Mouse (Mus musculus): Measurements from ENCODE around the gene Jsrp1.

The Jsrp1 gene

GRCm38 (mm10) chr10:80792175-80793032 lies 20.9 kb downstream of the Jsrp1 start:
- no peak for DNase-seq (ENCODE audit: low read depth, low spot score)

- DNase-seq (ENCODE audit: low read depth, low spot score) = no peak
Observed at GRCm38 (mm10) chr10:80791476-80792174, 21.7 kb downstream of the Jsrp1 start.

GRCm38 (mm10) chr10:80790761-80791404 lies 22.4 kb downstream of the Jsrp1 start:
- no peak for DNase-seq (ENCODE audit: low read depth, low spot score)

GRCm38 (mm10) chr10:80787517-80787916 lies 25.8 kb downstream of the Jsrp1 start:
- DNase-seq (ENCODE audit: low read depth, low spot score) = no peak

GRCm38 (mm10) chr10:80785963-80786362 lies 27.3 kb downstream of the Jsrp1 start:
- DNase-seq (ENCODE audit: low read depth, low spot score) = no peak

GRCm38 (mm10) chr10:80784871-80785270 lies 28.4 kb downstream of the Jsrp1 start:
- no peak for DNase-seq (ENCODE audit: low read depth, low spot score)

- no peak for DNase-seq (ENCODE audit: low read depth, low spot score)
Observed at GRCm38 (mm10) chr10:80784302-80784701, 29.0 kb downstream of the Jsrp1 start.

- DNase-seq (ENCODE audit: low read depth, low spot score) = peak; percentile 38
Observed at GRCm38 (mm10) chr10:80779565-80779964, 33.7 kb downstream of the Jsrp1 start.

GRCm38 (mm10) chr10:80777123-80777522 lies 36.2 kb downstream of the Jsrp1 start:
- DNase-seq (ENCODE audit: low read depth, low spot score) = no peak

GRCm38 (mm10) chr10:80776358-80776869 lies 36.9 kb downstream of the Jsrp1 start:
- peak; percentile 51 for DNase-seq (ENCODE audit: low read depth, low spot score)

GRCm38 (mm10) chr10:80775731-80776130 lies 37.6 kb downstream of the Jsrp1 start:
- no peak for DNase-seq (ENCODE audit: low read depth, low spot score)

GRCm38 (mm10) chr10:80774981-80775380 lies 38.3 kb downstream of the Jsrp1 start:
- no peak for DNase-seq (ENCODE audit: low read depth, low spot score)

- DNase-seq (ENCODE audit: low read depth, low spot score) = peak; percentile 90
Observed at GRCm38 (mm10) chr10:80774549-80774948, 38.7 kb downstream of the Jsrp1 start.

- no peak for DNase-seq (ENCODE audit: low read depth, low spot score)
Observed at GRCm38 (mm10) chr10:80773816-80774215, 39.5 kb downstream of the Jsrp1 start.

- DNase-seq (ENCODE audit: low read depth, low spot score) = no peak
Observed at GRCm38 (mm10) chr10:80768365-80768764, 44.9 kb downstream of the Jsrp1 start.

- DNase-seq (ENCODE audit: low read depth, low spot score) = no peak
Observed at GRCm38 (mm10) chr10:80766161-80766815, 47.0 kb downstream of the Jsrp1 start.

GRCm38 (mm10) chr10:80765746-80766145 lies 47.6 kb downstream of the Jsrp1 start:
- no peak for DNase-seq (ENCODE audit: low read depth, low spot score)

GRCm38 (mm10) chr10:80763502-80763901 lies 49.8 kb downstream of the Jsrp1 start:
- peak; percentile 42 for DNase-seq (ENCODE audit: low read depth, low spot score)

GRCm38 (mm10) chr10:80761821-80762220 lies 51.5 kb downstream of the Jsrp1 start:
- DNase-seq (ENCODE audit: low read depth, low spot score) = no peak

- no peak for DNase-seq (ENCODE audit: low read depth, low spot score)
Observed at GRCm38 (mm10) chr10:80760596-80761524, 52.4 kb downstream of the Jsrp1 start.

All from 3T3-L1 (cell line).